ENCODE assay signal across 19 mouse cellular contexts in genomic region chr19:19229305-19229994, GRCm38 (mm10).
"Had no signal": no experiment of that assay in that cellular context is flagged by ENCODE, and none has a peak within 500 bp of the region (broad histone marks: within the 10 kb centered on the region; RNA-seq: fewer than 3 reads in every experiment).

No protein-coding gene starts in this region.

- H3K4me2 ChIP-seq: lung, embryonic 14.5 days; midbrain, embryonic 12.5 days; neural tube, embryonic 13.5 days; neural tube, embryonic 15.5 days had no signal

- H3K9me3 ChIP-seq: midbrain, embryonic 10.5 days; midbrain, embryonic 12.5 days; neural tube, embryonic 13.5 days; neural tube, embryonic 15.5 days had no signal

- H3K27ac ChIP-seq: midbrain, embryonic 10.5 days; midbrain, embryonic 12.5 days; neural tube, embryonic 13.5 days; neural tube, embryonic 15.5 days had no signal

- H3K9ac ChIP-seq: lung, embryonic 14.5 days; midbrain, embryonic 12.5 days; neural tube, embryonic 13.5 days; neural tube, embryonic 15.5 days had no signal

- H3K27me3 ChIP-seq: midbrain, embryonic 12.5 days; neural tube, embryonic 13.5 days; neural tube, embryonic 15.5 days had no signal

- H3K36me3 ChIP-seq: midbrain, embryonic 10.5 days; midbrain, embryonic 12.5 days; neural tube, embryonic 13.5 days; neural tube, embryonic 15.5 days had no signal

- H3K4me1 ChIP-seq: midbrain, embryonic 10.5 days; midbrain, embryonic 12.5 days; neural tube, embryonic 13.5 days; neural tube, embryonic 15.5 days had no signal

- DNase-seq: lung, adult 18-20 months; lung, embryonic 14.5 days; lung, postnatal 10 days; lung, postnatal 4 days; midbrain, embryonic 14.5 days; retina, postnatal 1 day; right cerebral cortex, adult 18-20 months; right cerebral cortex, postnatal 25 days; right cerebral cortex, postnatal 4 days; spleen, adult 18-20 months; thymus, adult 18-20 months; thymus, postnatal 14 days; thymus, postnatal 36 days had no signal

- ATAC-seq: midbrain, embryonic 16.5 days had no signal

- H3K4me3 ChIP-seq: midbrain, embryonic 10.5 days; midbrain, embryonic 12.5 days; myocyte; neural tube, embryonic 13.5 days; neural tube, embryonic 15.5 days had no signal
